Mouse (Mus musculus) hematopoietic stem cell, adult 5-6 weeks (primary cell): ENCODE measurements around the gene Gpr156. TPM values are rescaled to one million over a fixed set of nuclear protein-coding genes. Genes with fewer than 3 reads are reported as not detected.
"Not testable (repeated sequence)": the region's sequence is repeated elsewhere in the genome, so short reads cannot be mapped to it uniquely, and the experiment has no call there.

Source experiments
- ATAC-seq, 2 experiments: fragments of 125-278 bp in 1 of 2; replicated peaks in 1 of 2; 2 replicates each; pipeline ENCODE4 v1.8.0; 2016 to 2017; ENCODE audit warnings: inconsistent platforms in 2 of 2, mild to moderate bottlenecking in 2 of 2, moderate number of reproducible peaks in 2 of 2, low read depth in 1 of 2, moderate TSS enrichment in 1 of 2; ENCODE audit not compliant: low FRiP score in 2 of 2, poor library complexity in 2 of 2, severe bottlenecking in 2 of 2, insufficient read depth in 1 of 2, low TSS enrichment in 1 of 2
- total RNA-seq: library from RNA; stranded (forward); fragments of 172-1452, 232-1000 nt; gene quantifications from 2 replicates; pipeline ENCODE4 v1.2.3, GENCODE M21; 2017

Gene Gpr156
- total RNA-seq, 1 experiment from 2014 or later = not detected

DNA sequence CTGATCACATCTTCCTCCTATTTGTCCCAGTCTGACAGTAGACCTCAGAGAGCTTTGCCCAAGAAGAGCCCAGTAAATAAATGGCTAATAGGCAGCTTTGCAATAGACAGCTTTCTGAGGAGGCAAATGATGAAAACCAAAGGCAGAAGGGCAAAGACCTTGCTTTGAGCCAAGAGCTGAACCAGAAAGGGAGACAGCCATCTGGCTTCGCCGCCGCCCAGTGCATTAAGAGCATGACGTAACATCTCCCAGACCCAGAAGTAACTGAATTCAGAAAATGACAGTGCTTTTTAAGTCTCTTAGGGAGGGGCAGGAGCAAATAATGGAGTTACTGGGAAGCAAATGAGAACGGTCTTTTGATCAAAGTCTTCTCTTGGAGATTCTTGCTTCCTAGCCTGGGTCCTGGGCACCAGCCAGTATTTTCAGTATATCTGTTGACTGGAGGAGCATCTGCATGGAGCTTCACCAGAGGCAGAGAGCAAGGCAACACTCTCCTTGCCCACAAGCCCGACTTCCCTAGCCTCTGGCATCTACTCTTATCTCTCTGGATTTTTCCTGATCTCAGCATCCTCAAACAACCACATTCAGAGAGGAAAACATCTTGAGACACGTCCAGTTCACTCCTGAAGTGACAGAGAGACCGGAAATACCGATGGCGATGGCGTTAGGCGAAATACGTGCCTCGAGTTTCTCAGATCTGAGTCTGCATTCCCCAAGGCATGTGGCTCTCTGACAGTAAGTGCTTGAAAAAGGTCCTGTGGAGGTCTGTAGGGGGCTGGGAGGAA, 92.9 kb downstream of the Gpr156 start:
- no peak for ATAC-seq

DNA sequence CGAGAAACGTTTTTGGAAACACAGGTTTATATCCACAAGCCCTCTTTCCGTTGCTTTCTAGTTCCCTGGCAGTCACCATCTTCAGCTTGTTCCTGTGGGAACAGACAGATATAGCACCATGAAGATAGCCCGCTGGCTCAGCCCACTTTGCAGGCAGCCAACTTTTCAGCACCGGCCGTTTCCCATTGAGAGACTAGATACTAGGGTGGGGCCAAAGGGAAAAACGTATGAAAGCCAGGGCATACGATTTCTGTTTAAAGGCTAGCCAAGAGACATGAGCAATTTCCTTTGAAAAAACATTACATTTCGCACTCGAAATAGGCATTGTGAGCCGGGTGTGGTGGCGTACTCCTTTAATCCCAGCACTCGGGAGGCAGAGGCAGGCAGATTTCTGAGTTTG, 95.2 kb downstream of the Gpr156 start:
- no peak for ATAC-seq

DNA sequence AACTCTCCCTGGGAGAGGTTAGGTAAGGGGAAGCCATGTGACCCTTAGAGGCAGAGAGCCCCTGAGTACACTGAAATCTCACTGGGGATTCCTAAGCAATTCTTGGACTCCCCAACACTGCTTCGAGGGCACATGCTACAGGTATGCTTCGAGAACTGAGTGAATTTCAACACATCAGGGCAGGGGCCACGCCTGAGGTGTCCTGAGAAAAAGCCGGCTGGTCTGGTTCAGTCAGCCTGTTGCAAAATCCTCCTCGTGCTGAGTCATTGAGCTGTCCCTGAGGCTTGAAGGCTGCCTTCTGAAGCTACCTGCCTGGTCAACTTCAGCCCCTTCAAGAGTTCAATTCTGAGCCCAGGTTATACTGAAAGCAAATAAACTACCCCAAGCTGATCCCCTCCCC, 96.1 kb downstream of the Gpr156 start:
- ATAC-seq = no peak; a peak in 1 of 4 replicates

DNA sequence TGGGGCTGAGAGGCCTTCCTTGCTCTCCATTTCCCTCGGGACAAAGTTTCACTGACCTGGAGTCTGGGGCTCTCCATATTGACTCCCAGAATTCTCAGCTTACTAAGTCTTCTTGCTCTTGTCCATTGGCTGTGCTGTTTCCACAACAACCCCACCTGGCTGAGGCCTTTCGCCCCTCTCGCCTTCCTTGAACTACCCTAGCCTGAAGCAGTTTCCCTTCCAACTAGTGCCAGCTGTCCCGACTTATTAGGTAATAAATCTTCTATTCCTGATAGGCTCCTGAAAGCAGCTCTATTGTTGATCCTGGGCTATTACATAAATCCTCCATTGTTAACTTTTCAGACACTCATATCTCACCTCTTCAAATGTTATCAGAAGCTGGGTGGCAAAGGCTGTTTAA, 96.6 kb downstream of the Gpr156 start:
- no peak for ATAC-seq

DNA sequence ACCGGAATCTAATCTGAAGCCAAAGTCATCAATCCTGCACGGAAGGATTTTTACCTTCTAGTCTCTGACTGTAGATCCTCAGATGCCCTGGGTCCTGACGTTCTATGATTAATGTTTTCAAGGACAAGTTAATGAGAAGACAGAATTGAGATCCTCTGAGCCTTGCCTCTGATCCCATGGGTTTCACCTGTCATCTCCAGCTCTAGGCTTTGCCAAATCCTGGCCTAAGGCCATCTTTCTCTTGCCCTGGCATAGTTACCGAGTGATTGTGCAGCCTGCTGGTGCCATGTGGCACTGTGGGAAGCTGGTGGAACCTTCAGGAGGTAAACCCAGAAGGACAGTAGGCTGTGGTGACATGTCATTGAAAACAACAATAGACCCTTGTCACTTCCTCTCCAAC, 98.7 kb downstream of the Gpr156 start:
- ATAC-seq = no peak

DNA sequence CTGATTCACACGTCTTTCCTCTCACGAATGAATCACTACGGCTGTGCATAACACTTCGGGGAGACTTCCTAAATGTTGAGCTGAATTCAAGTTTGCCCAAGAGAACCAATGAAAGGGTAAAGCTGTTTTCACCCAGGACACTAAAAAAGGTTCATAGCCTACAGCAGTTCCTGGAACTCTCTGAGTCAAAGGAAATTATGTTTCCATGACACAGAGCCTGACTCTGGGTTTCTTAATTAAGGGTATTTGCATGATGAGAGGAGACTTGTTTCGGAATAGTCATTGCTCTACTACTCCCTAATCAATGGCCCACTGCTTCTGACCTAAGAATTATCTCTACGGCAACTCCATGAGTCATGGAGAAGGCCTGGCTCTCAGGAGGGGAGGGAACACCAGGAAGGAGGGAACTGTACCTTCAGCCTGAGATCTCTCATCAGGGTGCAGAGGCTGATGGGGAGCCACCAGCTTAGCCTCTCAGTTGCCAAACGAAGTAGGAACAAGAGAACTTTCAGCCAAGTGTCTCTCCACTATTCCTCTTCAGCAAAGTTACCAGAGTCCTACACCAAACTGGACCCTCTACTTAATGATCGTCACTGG, 100.7 kb downstream of the Gpr156 start:
- no peak for ATAC-seq

DNA sequence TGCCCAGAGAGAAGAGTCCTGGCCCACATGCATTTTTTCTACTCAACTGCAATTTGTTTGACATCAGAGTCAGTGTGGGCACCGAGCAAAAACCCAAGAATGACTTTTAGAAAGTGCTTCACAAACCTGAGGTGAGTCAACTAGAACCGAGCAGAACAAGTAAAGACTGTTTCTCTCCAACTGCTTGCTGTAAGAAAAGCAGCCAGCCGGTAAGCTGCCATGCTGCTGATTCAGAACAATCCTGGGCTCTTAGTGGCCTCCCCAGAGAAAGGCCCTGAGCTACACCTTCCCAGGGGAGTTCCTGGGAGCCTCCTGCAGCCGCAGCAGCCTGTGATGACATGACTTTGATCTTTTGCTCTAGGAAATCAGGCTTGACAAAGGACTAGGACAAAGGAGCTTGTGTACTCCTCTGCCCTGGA, 101.7 kb downstream of the Gpr156 start:
- ATAC-seq = no peak

DNA sequence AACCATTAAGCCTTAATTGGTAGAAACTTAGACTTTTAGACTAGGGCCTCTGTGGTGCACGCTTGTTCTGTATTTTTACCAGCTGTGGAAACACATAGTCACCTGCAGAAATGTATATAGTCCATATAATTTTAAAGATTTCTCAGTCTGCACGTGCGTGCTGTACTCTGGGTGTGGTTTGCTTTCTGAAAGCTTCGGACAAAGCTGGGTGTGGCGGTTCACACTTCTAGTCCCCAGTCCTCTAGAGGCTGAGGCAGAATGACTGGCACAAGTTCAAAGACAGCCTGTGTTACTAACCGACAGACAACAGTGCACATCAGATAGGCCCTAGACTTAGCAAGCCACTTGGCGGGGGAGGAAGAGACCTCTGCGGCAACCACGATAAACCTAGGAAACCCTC, 116.3 kb downstream of the Gpr156 start:
- no peak; a peak in 1 of 4 replicates for ATAC-seq

DNA sequence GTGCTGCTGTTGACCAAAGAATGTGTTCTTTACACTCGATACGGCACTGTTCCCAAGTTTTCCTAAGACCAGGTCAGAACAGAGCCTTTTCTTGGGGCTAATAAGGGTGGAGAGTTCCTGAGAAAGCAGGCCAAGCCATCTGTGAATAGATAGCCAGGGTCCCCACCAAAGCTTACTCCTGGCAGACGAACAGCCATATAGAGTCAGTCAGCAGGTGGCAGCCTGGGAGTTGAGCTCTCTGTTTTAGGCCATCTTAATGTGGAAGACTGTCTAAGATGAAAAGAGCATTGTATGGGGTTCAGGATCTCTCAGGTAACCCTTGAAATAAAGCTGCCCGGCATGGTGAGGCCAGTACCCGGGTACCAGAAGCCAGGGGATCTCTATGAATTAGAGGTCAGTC, 116.8 kb downstream of the Gpr156 start:
- ATAC-seq = no peak

DNA sequence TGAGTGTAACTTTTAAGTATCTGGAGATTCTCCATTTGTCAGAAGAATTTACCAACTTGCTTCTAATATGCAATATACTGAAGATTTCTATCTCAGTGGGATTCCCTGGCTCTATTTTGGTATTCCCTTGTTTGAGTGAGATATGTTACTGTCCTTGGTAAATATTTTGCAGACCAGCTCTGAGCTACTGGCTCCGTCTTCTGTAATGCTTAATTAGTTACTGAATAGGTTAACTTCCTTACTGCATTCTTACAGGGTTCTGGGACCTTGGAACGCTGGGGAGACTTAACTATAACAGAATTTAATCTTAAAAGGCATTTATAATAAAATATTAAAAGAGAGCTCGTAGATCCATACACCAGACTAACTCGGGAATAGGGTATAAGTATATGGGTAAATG, 121.8 kb downstream of the Gpr156 start:
- not testable (repeated sequence) for ATAC-seq

DNA sequence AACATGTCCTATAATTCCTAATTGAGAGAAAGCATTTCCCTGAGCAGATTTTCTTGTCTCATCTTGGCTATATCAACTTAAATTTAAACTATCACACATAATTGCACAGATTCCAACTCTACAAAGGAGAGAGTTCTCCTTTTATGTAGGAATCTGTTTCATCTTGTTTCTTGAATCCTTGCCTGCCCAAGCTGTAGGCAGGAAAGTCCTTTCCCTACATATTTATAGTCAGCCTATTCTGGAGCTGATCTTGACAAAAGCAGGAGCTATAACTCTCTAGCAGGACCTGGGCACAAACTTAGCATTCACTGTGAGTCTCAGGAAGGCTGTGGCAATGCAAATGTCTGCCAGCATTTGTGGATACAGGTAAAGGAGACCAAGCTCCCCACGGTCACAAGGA, 125.9 kb downstream of the Gpr156 start:
- ATAC-seq = no peak

DNA sequence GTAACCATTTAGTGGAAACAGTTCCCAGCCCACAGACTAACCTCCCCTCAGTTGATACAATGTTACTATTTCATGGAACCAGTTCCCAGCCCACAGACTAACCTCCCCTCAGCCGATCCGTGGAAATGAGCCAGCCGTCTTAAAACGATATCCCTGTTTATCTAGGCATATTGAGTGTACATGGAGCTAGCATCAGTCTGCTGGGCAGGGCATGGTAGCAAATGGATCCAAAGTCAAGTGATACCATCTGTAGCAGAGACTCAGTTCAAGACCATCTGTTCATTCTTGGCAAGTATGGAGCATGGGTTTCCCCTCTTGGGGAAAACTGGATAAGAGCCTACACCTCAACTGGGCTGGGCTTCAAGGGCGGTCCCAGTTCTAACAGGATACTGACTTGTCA, 128.3 kb downstream of the Gpr156 start:
- ATAC-seq = no peak

DNA sequence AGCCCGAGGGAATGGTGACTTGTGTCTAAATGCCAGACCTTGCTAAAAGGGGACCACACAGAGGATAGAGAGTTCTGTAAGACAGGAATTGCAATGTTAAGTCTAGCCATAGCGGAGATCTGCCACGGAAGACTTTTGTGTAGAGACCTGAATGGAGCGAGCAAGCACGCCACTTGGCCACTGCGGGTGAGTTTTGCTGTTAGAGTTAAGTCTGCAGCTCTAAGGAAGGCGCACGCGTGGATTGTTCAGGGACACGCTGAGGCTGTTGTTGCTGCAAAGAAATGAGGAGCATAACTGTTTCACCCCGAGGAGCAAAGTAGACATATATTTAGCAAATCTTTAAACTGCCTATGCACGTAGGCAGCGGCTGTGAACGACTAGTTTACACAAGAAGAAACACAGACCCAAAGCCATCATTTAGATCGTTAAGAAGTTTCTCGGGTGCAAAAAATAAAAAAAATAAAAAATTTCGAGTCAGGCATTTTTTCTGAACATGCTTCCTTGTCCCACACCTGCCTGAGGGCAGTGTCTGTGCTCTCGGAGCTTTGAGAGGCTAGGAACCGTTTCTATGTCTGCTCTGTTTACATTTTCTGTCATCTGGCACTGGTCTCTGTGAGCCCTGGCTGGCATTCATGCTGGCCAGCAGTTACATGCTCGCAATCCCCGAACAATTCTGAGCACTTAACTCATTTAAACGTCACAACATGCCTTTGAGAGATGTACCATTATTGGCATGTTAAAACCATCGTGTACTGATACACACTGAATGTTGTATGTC, 131.7 kb downstream of the Gpr156 start:
- no peak for ATAC-seq

Other genes with a start within 250 kb of the Gpr156 start
- 8.1 and 10.7 TPM in 2 replicates for gene Fstl1, start 139.6 kb upstream of the Gpr156 start, total RNA-seq
- gene Gm36028, start 55.4 kb upstream of the Gpr156 start, total RNA-seq = not detected in 2 replicates
- 56.4 and 62.6 TPM in 2 replicates for gene Lrrc58, start 48.1 kb upstream of the Gpr156 start, total RNA-seq
- 39.0 and 55.7 TPM in 2 replicates for gene Gsk3b, start 172.5 kb downstream of the Gpr156 start, total RNA-seq